ENCODE assay signal across 13 mouse cellular contexts in the genomic region with DNA sequence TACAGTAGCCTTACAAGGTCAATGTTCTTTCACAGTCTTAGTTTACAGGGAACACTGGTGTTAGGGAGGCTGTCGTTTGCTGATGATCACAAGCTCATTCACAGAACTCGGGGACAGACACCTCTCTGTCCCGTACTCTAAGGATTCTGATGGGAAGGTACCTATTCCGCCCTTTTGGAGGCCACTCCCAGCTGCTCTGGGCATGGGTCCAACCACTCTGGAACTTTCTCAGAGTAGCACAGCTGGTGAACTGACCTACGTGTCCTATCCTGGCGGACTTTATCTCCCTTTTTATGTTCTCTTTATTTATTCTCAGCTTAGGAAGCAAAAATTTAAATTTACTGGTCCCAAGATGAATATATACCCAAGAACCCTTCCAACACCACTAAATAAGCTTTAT.
"Had no signal": no experiment of that assay in that cellular context is flagged by ENCODE, and none has a peak within 500 bp of the region (broad histone marks: within the 10 kb centered on the region; RNA-seq: fewer than 3 reads in every experiment).

No protein-coding gene starts in this region.

- H3K4me3 ChIP-seq: liver, embryonic 13.5 days; lung, embryonic 15.5 days; megakaryocyte, embryonic 14.5 days; midbrain, embryonic 12.5 days; stomach, embryonic 15.5 days had no signal

- H3K27ac ChIP-seq: liver, embryonic 13.5 days; lung, embryonic 15.5 days; macrophage; midbrain, embryonic 12.5 days; stomach, embryonic 15.5 days had no signal

- H3K9ac ChIP-seq: liver, embryonic 13.5 days; liver, postnatal 0 days; lung, embryonic 15.5 days; midbrain, embryonic 12.5 days; stomach, embryonic 15.5 days had no signal

- H3K4me2 ChIP-seq: liver, embryonic 13.5 days; lung, embryonic 15.5 days; midbrain, embryonic 12.5 days; stomach, embryonic 15.5 days had no signal

- H3K9me3 ChIP-seq: liver, embryonic 13.5 days; lung, embryonic 15.5 days; midbrain, embryonic 12.5 days; stomach, embryonic 15.5 days had no signal

- DNase-seq: left cerebral cortex, postnatal 4 days; liver; liver, embryonic 13.5 days; liver, postnatal 0 days; lung, postnatal 14 days; right cerebral cortex, postnatal 14 days; thymus, postnatal 4 days had no signal

- H3K36me3 ChIP-seq: liver, embryonic 13.5 days; lung, embryonic 15.5 days; midbrain, embryonic 12.5 days; stomach, embryonic 15.5 days had no signal

- ATAC-seq: intestine, embryonic 16.5 days; liver, postnatal 0 days had no signal

- H3K27me3 ChIP-seq: liver, embryonic 13.5 days; lung, embryonic 15.5 days; megakaryocyte, embryonic 14.5 days; stomach, embryonic 15.5 days had no signal

- H3K4me1 ChIP-seq: liver, embryonic 13.5 days; lung, embryonic 15.5 days; megakaryocyte, embryonic 14.5 days; stomach, embryonic 15.5 days had no signal
